Mouse (Mus musculus): ENCODE measurements around the gene Bri3. TPM values are rescaled to one million over a fixed set of nuclear protein-coding genes. Genes with fewer than 3 reads are reported as not detected.
"Not testable (repeated sequence)": the region's sequence is repeated elsewhere in the genome, so short reads cannot be mapped to it uniquely, and the experiment has no call there.

Gene Bri3
- polyA plus RNA-seq, 1 experiment from 2014 or later: 183 TPM

DNA sequence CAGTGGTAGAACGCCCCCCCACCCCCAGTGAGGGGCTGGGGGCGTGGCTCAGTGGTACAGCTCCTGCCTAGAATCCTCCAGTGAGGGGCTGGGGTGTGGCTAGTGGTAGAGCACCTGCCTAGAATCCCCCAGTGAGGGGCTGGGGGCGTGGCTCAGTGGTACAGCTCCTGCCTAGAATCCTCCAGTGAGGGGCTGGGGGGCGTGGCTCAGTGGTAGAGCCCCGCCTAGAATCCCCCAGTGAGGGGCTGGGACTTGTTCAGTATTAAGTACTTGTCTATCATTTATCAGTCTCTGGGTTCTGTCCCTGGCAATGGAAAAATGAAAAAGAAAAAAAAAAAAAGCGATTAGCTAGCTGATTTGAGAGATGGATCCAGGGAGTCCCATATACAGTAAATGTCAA, 122.3 kb downstream of the Bri3 start:
- not testable (repeated sequence) for ATAC-seq (replicated peaks; ENCODE audit: insufficient number of reproducible peaks, insufficient read depth, low FRiP score, low read depth); H3K9ac ChIP-seq; H3K27me3 ChIP-seq; H3K27ac ChIP-seq; H3K4me3 ChIP-seq; H3K36me3 ChIP-seq; H3K9me3 ChIP-seq (replicated peaks); H3K4me2 ChIP-seq; H3K4me1 ChIP-seq (replicated peaks)
- WGBS: 75% methylated on average over 6 of the region's 6 CpGs

DNA sequence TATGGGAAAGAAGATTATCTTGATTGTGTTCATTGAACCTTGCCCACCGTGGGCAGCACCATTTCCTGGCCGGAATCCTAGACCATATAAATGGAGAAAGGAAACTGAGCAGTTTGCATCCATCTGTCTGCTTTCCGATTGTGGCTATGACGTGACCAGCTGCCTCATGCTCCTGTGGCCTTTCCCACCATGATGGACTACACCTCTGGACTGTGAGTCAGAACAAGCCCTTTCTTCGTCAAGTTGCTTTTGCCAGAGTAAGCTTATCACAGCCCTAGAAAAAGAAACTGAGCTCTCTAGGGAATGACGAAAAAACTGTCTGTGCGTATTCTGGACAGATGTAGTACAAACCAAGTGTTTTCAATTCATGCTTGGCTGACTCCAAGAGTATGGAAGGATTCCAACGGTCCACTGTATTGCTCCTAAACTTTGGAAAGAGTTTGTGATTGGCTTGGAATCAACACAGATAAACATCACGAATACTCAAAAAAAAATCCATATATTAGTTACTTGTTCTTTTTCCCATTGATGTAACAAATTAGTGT, 124.5 kb downstream of the Bri3 start:
- H3K4me1 ChIP-seq (replicated peaks): 0 out of 2 replicates have a peak, but pooled peaks cover 1% of the 10 kb centered on the region
- no peaks in the 10 kb centered on the region for H3K9me3 ChIP-seq (replicated peaks)
- no peaks in the 10 kb centered on the region for H3K27me3 ChIP-seq
- no peak overlapping the region for H3K9ac ChIP-seq
- WGBS: 69% methylated on average over 9 of the region's 9 CpGs
- ATAC-seq (replicated peaks; ENCODE audit: insufficient number of reproducible peaks, insufficient read depth, low FRiP score, low read depth): no peak
- H3K4me2 ChIP-seq: no peak overlapping the region
- no peaks in the 10 kb centered on the region for H3K36me3 ChIP-seq
- H3K27ac ChIP-seq: no peak overlapping the region
- no peak overlapping the region for H3K4me3 ChIP-seq

DNA sequence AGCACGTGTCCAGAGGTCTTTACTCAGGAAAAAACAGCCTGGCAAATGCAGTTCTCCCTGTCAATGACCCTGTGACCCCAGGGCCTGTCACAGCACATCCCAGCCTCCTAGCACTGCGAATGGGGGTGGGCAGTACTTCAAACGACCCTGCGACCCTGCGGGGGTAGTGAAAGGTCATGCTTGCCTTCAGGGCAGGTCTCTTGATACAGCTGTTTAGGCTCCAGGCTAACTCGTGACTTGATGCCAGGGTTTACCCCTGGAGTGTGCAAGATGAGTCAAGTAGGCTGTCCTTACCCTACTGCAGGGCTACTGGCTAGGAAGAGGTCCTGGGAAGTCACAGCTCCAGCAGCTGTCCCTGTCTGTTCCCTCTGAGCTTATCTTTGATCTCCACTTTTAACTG, 126.7 kb downstream of the Bri3 start:
- Histone ChIP-seq H3K27me3 (no peaks in the 10 kb centered on the region), H3K4me2 (no peak overlapping the region), H3K9me3 (replicated peaks) (no peaks in the 10 kb centered on the region), H3K4me1 (replicated peaks) (no peaks in the 10 kb centered on the region), H3K4me3 (no peak overlapping the region), H3K27ac (no peak overlapping the region), H3K9ac (no peak overlapping the region), H3K36me3 (no peaks in the 10 kb centered on the region)
- no peak for ATAC-seq (replicated peaks; ENCODE audit: insufficient number of reproducible peaks, insufficient read depth, low FRiP score, low read depth)
- WGBS: 13% methylated on average over 6 of the region's 6 CpGs

DNA sequence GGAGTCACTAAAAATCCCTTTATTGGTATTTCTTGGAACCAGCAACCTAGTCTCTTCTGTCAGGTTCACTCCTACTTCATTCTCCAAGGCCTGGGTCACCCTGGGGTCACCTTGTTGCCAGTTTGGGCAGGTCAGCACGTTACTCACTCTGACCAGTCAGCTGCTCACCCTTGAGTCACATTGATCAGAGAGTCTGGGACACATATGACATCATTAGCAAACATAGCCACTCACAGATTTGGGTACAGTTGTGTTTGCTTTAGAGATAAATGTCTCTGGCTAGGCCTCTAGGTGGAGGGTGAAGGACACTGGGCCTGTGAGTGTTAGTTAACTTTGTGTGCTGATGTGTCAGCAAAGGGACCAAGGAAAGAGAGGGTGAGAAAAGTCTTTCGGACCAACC, 127.9 kb downstream of the Bri3 start:
- H3K4me1 ChIP-seq (replicated peaks): no peaks in the 10 kb centered on the region
- H3K9ac ChIP-seq: no peak overlapping the region
- WGBS: 29% methylated on average over 2 of the region's 2 CpGs
- H3K27me3 ChIP-seq: no peaks in the 10 kb centered on the region
- no peak overlapping the region for H3K27ac ChIP-seq
- no peaks in the 10 kb centered on the region for H3K36me3 ChIP-seq
- no peak overlapping the region for H3K4me3 ChIP-seq
- no peak overlapping the region for H3K4me2 ChIP-seq
- ATAC-seq (replicated peaks; ENCODE audit: insufficient number of reproducible peaks, insufficient read depth, low FRiP score, low read depth): no peak
- no peaks in the 10 kb centered on the region for H3K9me3 ChIP-seq (replicated peaks)

DNA sequence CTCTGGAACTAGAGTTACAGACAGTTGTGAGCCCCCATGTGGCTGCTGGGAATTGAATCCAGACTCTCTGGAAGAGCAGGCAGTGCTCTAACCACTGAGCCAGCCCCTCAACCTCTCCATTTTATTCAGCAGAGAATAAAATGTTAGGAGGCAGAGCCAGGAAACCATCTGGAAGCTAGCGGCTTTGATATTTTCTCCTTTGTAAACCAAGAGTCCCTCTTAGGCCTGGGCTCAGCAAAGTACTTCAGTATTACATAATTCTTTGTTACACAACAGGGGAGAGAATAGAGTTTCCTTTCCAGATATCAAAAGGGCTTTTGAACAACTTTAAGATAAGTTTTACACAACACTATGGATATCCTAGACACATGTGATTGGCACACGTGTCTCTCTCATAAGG, 128.6 kb downstream of the Bri3 start:
- no peaks in the 10 kb centered on the region for H3K4me1 ChIP-seq (replicated peaks)
- no peak overlapping the region for H3K9ac ChIP-seq
- WGBS: 72% methylated on average over 2 of the region's 2 CpGs
- H3K4me2 ChIP-seq: no peak overlapping the region
- H3K9me3 ChIP-seq (replicated peaks): no peaks in the 10 kb centered on the region
- no peaks in the 10 kb centered on the region for H3K36me3 ChIP-seq
- H3K27me3 ChIP-seq: no peaks in the 10 kb centered on the region
- ATAC-seq (replicated peaks; ENCODE audit: insufficient number of reproducible peaks, insufficient read depth, low FRiP score, low read depth): no peak
- H3K27ac ChIP-seq: no peak overlapping the region
- no peak overlapping the region for H3K4me3 ChIP-seq

DNA sequence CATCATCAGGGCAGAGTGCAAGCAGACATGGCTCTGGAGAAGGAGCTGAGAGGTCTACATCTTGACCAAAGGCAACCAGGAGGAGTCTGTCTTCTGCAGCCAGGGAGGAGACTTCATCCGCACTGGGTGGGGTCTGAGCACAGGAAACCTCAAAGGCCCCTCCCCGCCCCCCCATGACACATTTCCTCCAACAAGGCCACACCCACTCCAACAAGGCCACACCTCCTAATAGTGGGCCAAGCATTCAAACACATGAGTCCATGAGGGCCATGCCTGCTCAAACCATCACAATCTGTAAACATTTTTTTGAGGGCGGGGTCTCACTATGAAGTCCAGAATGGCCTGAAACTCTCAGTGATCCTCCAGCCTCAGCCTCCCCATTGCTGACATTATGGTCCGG, 135.2 kb downstream of the Bri3 start:
- Histone ChIP-seq H3K27ac (no peak overlapping the region), H3K4me2 (no peak overlapping the region), H3K4me3 (no peak overlapping the region), H3K9ac (no peak overlapping the region), H3K9me3 (replicated peaks) (no peaks in the 10 kb centered on the region; the same call in 1 of the 2 replicates), H3K36me3 (no peaks in the 10 kb centered on the region), H3K27me3 (no peaks in the 10 kb centered on the region), H3K4me1 (replicated peaks) (no peaks in the 10 kb centered on the region)
- 88% methylated on average over 4 of the region's 4 CpGs for WGBS
- ATAC-seq (replicated peaks; ENCODE audit: insufficient number of reproducible peaks, insufficient read depth, low FRiP score, low read depth): no peak

DNA sequence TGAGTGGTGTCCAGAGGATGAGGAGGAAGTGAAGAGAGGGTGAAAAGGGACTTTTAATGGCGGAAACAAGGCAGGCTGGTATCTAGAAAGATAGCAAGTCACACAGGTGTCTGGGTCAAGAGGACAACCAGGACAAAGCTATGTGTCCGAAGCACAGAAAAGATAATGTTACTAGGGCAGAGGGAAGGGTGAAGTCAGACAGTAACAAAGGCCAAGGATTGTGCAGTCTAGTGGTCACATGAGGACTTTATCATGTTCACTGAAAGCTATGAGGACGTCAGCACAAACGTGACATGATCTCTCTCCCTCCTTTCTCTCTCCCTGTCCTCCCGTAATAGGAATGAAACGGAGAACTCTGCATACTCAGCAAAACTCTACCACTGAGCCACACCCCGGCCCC, 136.5 kb downstream of the Bri3 start:
- Histone ChIP-seq H3K4me3 (no peak overlapping the region), H3K9ac (no peak overlapping the region), H3K27me3 (no peaks in the 10 kb centered on the region), H3K9me3 (replicated peaks) (no peaks in the 10 kb centered on the region; the same call in 1 of the 2 replicates), H3K27ac (no peak overlapping the region), H3K4me2 (no peak overlapping the region), H3K4me1 (replicated peaks) (no peaks in the 10 kb centered on the region), H3K36me3 (no peaks in the 10 kb centered on the region)
- 49% methylated on average over 7 of the region's 7 CpGs for WGBS
- ATAC-seq (replicated peaks; ENCODE audit: insufficient number of reproducible peaks, insufficient read depth, low FRiP score, low read depth): no peak

DNA sequence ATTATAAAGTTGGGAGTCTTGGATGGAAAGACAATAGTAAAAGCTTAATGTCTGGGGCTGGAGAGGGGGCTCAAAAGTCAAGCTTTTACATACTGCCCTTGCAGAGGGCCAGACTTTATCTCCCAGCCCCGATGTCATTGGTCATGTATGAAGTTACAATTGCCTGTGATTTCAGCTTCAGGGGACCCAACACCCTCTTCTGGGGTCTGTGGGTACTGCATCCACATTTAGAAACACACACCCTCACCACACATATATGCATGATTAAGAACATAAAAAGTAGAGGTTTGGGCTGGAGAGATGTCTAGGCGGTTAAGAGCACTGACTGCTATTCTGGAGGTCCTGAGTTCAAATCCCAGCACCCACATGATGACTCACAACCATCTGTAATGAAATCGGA, 137.5 kb downstream of the Bri3 start:
- Histone ChIP-seq H3K9me3 (replicated peaks) (no peaks in the 10 kb centered on the region; the same call in 1 of the 2 replicates), H3K4me2 (no peak overlapping the region), H3K27me3 (no peaks in the 10 kb centered on the region), H3K36me3 (no peaks in the 10 kb centered on the region), H3K4me1 (replicated peaks) (no peaks in the 10 kb centered on the region), H3K9ac (no peak overlapping the region), H3K27ac (no peak overlapping the region), H3K4me3 (no peak overlapping the region)
- WGBS: 78% methylated on average over 3 of the region's 3 CpGs
- no peak for ATAC-seq (replicated peaks; ENCODE audit: insufficient number of reproducible peaks, insufficient read depth, low FRiP score, low read depth)

DNA sequence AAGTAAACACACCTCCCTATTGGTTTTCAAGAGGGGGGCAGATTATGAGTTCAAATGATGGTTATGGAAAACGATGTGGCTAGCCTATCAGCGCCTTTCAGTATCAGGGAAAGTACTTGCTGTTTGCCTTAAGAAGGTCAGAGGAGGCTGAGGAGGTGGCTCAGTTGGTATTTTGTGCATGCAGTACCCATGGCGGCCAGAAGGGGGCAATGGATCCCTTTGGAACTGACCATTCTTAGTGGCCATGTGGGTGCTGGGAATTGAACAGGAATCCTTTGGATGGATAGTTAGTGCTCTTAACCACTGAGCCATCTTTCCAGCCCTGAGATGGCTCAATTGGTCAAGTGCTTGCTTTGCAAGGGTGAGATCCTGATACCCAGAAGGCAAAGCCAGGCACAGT, 139.7 kb downstream of the Bri3 start:
- Histone ChIP-seq H3K9me3 (replicated peaks) (no peaks in the 10 kb centered on the region; the same call in 1 of the 2 replicates), H3K4me1 (replicated peaks) (no peaks in the 10 kb centered on the region), H3K27me3 (no peaks in the 10 kb centered on the region), H3K36me3 (no peaks in the 10 kb centered on the region), H3K27ac (no peak overlapping the region), H3K4me2 (no peak overlapping the region), H3K4me3 (no peak overlapping the region), H3K9ac (no peak overlapping the region)
- WGBS: 58% methylated on average over 3 of the region's 3 CpGs
- no peak for ATAC-seq (replicated peaks; ENCODE audit: insufficient number of reproducible peaks, insufficient read depth, low FRiP score, low read depth)

DNA sequence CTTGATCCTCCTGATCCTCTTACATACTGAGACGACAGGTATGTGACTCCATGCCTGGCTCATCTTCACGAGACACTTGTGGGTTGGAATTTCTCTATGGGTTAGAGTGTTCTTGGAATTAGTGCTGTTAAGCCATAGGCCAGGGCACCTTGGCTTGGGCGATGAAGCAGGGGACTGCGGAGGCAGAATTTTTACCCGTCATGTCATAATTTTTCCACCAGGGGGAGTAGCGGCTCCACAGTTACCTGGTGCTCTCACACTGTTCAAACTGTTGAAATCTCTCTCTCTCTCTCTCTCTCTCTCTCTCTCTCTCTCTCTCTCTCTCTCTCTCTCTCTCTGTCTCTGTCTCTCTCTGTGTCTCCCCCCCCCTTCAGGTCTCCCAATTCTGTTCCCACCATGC, 143.6 kb downstream of the Bri3 start:
- no peaks in the 10 kb centered on the region for H3K27me3 ChIP-seq
- ATAC-seq (replicated peaks; ENCODE audit: insufficient number of reproducible peaks, insufficient read depth, low FRiP score, low read depth): no peak
- WGBS: 10% methylated on average over 6 of the region's 6 CpGs

DNA sequence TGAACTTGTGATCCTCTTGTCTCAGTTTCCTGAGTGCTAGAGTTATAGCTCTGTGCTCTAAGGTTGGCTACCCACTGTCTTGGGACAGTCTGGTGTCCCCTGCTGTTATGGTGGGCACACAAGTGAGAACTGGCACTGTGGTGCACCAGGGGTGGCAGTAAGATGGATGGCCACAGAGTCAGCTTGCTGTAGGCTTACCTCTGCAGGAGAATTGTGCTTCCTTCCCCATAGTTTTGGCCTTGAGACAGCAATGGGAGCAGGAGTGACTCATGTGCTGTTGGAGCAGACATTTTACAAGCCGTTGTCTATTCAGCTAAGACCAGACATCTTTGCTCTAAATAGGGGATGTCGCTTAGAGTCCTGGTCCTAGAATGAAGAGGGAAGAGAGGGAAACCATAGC, 149.9 kb downstream of the Bri3 start:
- Histone ChIP-seq H3K36me3 (no peaks in the 10 kb centered on the region), H3K9ac (no peak overlapping the region), H3K9me3 (replicated peaks) (no peaks in the 10 kb centered on the region), H3K4me1 (replicated peaks) (no peaks in the 10 kb centered on the region), H3K4me2 (no peak overlapping the region), H3K27ac (no peak overlapping the region), H3K27me3 (no peaks in the 10 kb centered on the region), H3K4me3 (no peak overlapping the region)
- no peak for ATAC-seq (replicated peaks; ENCODE audit: insufficient number of reproducible peaks, insufficient read depth, low FRiP score, low read depth)
- 77% methylated on average over 2 of the region's 2 CpGs for WGBS

More for the DNA sequence above, 143.6 kb downstream of the Bri3 start:
- H3K4me2 ChIP-seq: no peak overlapping the region
- H3K9me3 ChIP-seq (replicated peaks): no peaks in the 10 kb centered on the region; the same call in 1 of the 2 replicates
- H3K9ac ChIP-seq: no peak overlapping the region
- no peaks in the 10 kb centered on the region for H3K36me3 ChIP-seq
- no peak overlapping the region for H3K4me3 ChIP-seq
- H3K4me1 ChIP-seq (replicated peaks): no peaks in the 10 kb centered on the region
- no peak overlapping the region for H3K27ac ChIP-seq

DNA sequence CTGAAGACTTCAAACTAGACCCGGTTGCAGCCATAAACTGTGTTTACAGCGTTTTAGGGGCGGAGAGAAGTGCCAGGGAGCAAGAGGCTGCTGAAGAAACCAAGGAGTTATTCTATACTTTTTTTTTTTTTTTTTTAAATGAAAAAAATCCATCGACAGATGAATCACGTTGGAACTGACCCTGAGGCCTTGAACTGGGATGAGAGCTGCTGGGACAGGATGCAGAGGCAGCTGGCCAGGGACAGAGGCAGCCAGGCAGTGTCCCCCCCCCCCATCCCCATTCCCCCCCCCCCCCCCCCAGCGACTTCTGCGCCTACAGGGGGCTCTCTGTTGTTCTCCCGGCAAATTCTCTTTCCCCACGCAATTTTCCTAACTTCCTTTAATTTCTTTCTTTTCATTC, 153.3 kb downstream of the Bri3 start:
- Histone ChIP-seq H3K4me2 (no peak overlapping the region), H3K9me3 (replicated peaks) (no peaks in the 10 kb centered on the region), H3K27me3 (no peaks in the 10 kb centered on the region), H3K9ac (no peak overlapping the region), H3K4me1 (replicated peaks) (no peaks in the 10 kb centered on the region), H3K36me3 (no peaks in the 10 kb centered on the region), H3K4me3 (no peak overlapping the region), H3K27ac (no peak overlapping the region)
- WGBS: 31% methylated on average over 5 of the region's 9 CpGs
- no peak for ATAC-seq (replicated peaks; ENCODE audit: insufficient number of reproducible peaks, insufficient read depth, low FRiP score, low read depth)
